Mouse (Mus musculus): Measurements from ENCODE around the gene Mmd2. TPM values are rescaled to one million over a fixed set of nuclear protein-coding genes. Genes with fewer than 3 reads are reported as not detected.

Gene Mmd2
- total and polyA plus RNA-seq, 3 experiments = 0.29 to 0.31 (median 0.30) TPM

- 68% methylated on average over 9 of the region's 9 CpGs for WGBS
- intact Hi-C loops (cut with DNase I) = no loop called here
- Histone ChIP-seq H3K79me2 (replicated peaks; ENCODE audit: control insufficient read depth, insufficient read depth, low read length) (no peaks in the 10 kb centered on the region), H3K36me3 (ENCODE audit: control insufficient read depth, insufficient read depth, low read length) (no peaks in the 10 kb centered on the region), H3K27me3 (ENCODE audit: control insufficient read depth, insufficient read depth, low read length) (no peaks in the 10 kb centered on the region), H3K4me1 (ENCODE audit: control insufficient read depth, insufficient read depth, low read length) (peaks cover 3% of the 10 kb centered on the region), H3K9ac (ENCODE audit: low read depth, low read length) (no peak overlapping the region), H3K4me3 (no peak overlapping the region), H3K27ac (peak overlapping the region; percentile 47)
- no peak for TF ChIP-seq EP300 (IDR thresholded peaks at IDR 0.05; ENCODE audit: insufficient read depth, low read depth, low read length)
- no peak for TF ChIP-seq CTCF (IDR thresholded peaks at IDR 0.05)
- TF ChIP-seq POLR2A (IDR thresholded peaks at IDR 0.05; ENCODE audit: insufficient read depth, low read depth, low read length) = no peak
- DNase-seq = no peak
These were observed 59.2 kb downstream of the Mmd2 start for GRCm38 (mm10) chr5:142549441-142549840.

GRCm38 (mm10) chr5:142547066-142547465 lies 61.5 kb downstream of the Mmd2 start:
- no peak overlapping the region for H3K4me3 ChIP-seq
- no peaks in the 10 kb centered on the region for H3K27me3 ChIP-seq (ENCODE audit: control insufficient read depth, insufficient read depth, low read length)
- no peaks in the 10 kb centered on the region for H3K79me2 ChIP-seq (replicated peaks; ENCODE audit: control insufficient read depth, insufficient read depth, low read length)
- H3K27ac ChIP-seq = no peak overlapping the region
- 91% methylated on average over 3 of the region's 3 CpGs for WGBS
- no peaks in the 10 kb centered on the region for H3K36me3 ChIP-seq (ENCODE audit: control insufficient read depth, insufficient read depth, low read length)
- H3K4me1 ChIP-seq (ENCODE audit: control insufficient read depth, insufficient read depth, low read length) = peaks cover 3% of the 10 kb centered on the region
- no peak for DNase-seq
- intact Hi-C loops (cut with DNase I) = no loop called here
- no peak overlapping the region for H3K9ac ChIP-seq (ENCODE audit: low read depth, low read length)
- TF ChIP-seq CTCF (IDR thresholded peaks at IDR 0.05) (no peak), EP300 (IDR thresholded peaks at IDR 0.05; ENCODE audit: insufficient read depth, low read depth, low read length) (no peak), POLR2A (IDR thresholded peaks at IDR 0.05; ENCODE audit: insufficient read depth, low read depth, low read length) (no peak)

DNA sequence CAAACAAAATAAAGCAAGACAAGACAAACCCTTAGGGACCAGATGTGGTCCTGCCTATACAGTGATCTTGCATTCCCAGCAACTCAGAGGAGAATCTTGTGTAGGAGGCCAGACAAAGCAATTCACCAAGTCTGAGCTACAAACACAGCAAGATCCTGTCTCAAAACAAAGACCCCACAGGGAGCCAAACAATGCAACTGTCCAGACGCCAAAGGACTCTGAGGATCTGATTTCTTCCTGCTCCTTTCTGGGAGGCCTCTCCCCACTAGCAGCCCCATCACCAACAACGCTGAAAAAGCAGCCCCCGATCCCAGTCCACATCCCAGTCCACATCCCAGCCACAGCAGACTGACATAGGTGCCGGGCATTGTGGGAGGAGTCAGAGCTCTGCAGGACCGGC lies 62.3 kb downstream of the Mmd2 start:
- H3K4me3 ChIP-seq = no peak overlapping the region
- no peak overlapping the region for H3K9ac ChIP-seq (ENCODE audit: low read depth, low read length)
- H3K27me3 ChIP-seq (ENCODE audit: control insufficient read depth, insufficient read depth, low read length) = no peaks in the 10 kb centered on the region
- TF ChIP-seq CTCF (IDR thresholded peaks at IDR 0.05) (no peak), POLR2A (IDR thresholded peaks at IDR 0.05; ENCODE audit: insufficient read depth, low read depth, low read length) (no peak), EP300 (IDR thresholded peaks at IDR 0.05; ENCODE audit: insufficient read depth, low read depth, low read length) (no peak)
- no peaks in the 10 kb centered on the region for H3K36me3 ChIP-seq (ENCODE audit: control insufficient read depth, insufficient read depth, low read length)
- no peak for DNase-seq
- no peak overlapping the region for H3K27ac ChIP-seq
- 41% methylated on average over 5 of the region's 5 CpGs for WGBS
- no peaks in the 10 kb centered on the region for H3K79me2 ChIP-seq (replicated peaks; ENCODE audit: control insufficient read depth, insufficient read depth, low read length)
- intact Hi-C loops (cut with DNase I) = no loop called here
- peaks cover 3% of the 10 kb centered on the region for H3K4me1 ChIP-seq (ENCODE audit: control insufficient read depth, insufficient read depth, low read length)

- Histone ChIP-seq H3K9ac (ENCODE audit: low read depth, low read length) (no peak overlapping the region), H3K27me3 (ENCODE audit: control insufficient read depth, insufficient read depth, low read length) (no peaks in the 10 kb centered on the region), H3K79me2 (replicated peaks; ENCODE audit: control insufficient read depth, insufficient read depth, low read length) (no peaks in the 10 kb centered on the region), H3K4me1 (ENCODE audit: control insufficient read depth, insufficient read depth, low read length) (peaks cover 3% of the 10 kb centered on the region), H3K36me3 (ENCODE audit: control insufficient read depth, insufficient read depth, low read length) (no peaks in the 10 kb centered on the region), H3K4me3 (no peak overlapping the region), H3K27ac (no peak overlapping the region; the same call in 1 of the 2 replicates)
- no peak for DNase-seq
- 53% methylated on average over 5 of the region's 5 CpGs for WGBS
- TF ChIP-seq CTCF (IDR thresholded peaks at IDR 0.05) = no peak
- TF ChIP-seq POLR2A (IDR thresholded peaks at IDR 0.05; ENCODE audit: insufficient read depth, low read depth, low read length) = no peak
- no peak for TF ChIP-seq EP300 (IDR thresholded peaks at IDR 0.05; ENCODE audit: insufficient read depth, low read depth, low read length)
- intact Hi-C loops (cut with DNase I) = no loop called here
These were observed 63.4 kb downstream of the Mmd2 start for GRCm38 (mm10) chr5:142545014-142545795.

GRCm38 (mm10) chr5:142537286-142537685 lies 71.3 kb downstream of the Mmd2 start:
- H3K36me3 ChIP-seq (ENCODE audit: control insufficient read depth, insufficient read depth, low read length) = no peaks in the 10 kb centered on the region
- no peak overlapping the region for H3K9ac ChIP-seq (ENCODE audit: low read depth, low read length)
- no peaks in the 10 kb centered on the region for H3K27me3 ChIP-seq (ENCODE audit: control insufficient read depth, insufficient read depth, low read length)
- 85% methylated on average over 3 of the region's 3 CpGs for WGBS
- H3K4me3 ChIP-seq = no peak overlapping the region
- no peak for DNase-seq
- no peaks in the 10 kb centered on the region for H3K4me1 ChIP-seq (ENCODE audit: control insufficient read depth, insufficient read depth, low read length)
- H3K79me2 ChIP-seq (replicated peaks; ENCODE audit: control insufficient read depth, insufficient read depth, low read length) = no peaks in the 10 kb centered on the region
- TF ChIP-seq EP300 (IDR thresholded peaks at IDR 0.05; ENCODE audit: insufficient read depth, low read depth, low read length) (no peak), CTCF (IDR thresholded peaks at IDR 0.05) (no peak), POLR2A (IDR thresholded peaks at IDR 0.05; ENCODE audit: insufficient read depth, low read depth, low read length) (no peak)
- intact Hi-C loops (cut with DNase I) = no loop called here
- no peak overlapping the region for H3K27ac ChIP-seq

- H3K27me3 ChIP-seq (ENCODE audit: control insufficient read depth, insufficient read depth, low read length) = no peaks in the 10 kb centered on the region
- no peaks in the 10 kb centered on the region for H3K4me1 ChIP-seq (ENCODE audit: control insufficient read depth, insufficient read depth, low read length)
- DNase-seq = no peak
- no peaks in the 10 kb centered on the region for H3K79me2 ChIP-seq (replicated peaks; ENCODE audit: control insufficient read depth, insufficient read depth, low read length)
- TF ChIP-seq CTCF (IDR thresholded peaks at IDR 0.05) (no peak), POLR2A (IDR thresholded peaks at IDR 0.05; ENCODE audit: insufficient read depth, low read depth, low read length) (no peak), EP300 (IDR thresholded peaks at IDR 0.05; ENCODE audit: insufficient read depth, low read depth, low read length) (no peak)
- intact Hi-C loops (cut with DNase I) = no loop called here
- no peaks in the 10 kb centered on the region for H3K36me3 ChIP-seq (ENCODE audit: control insufficient read depth, insufficient read depth, low read length)
- no peak overlapping the region for H3K4me3 ChIP-seq
- no peak overlapping the region for H3K27ac ChIP-seq
- 89% methylated on average over 4 of the region's 4 CpGs for WGBS
- H3K9ac ChIP-seq (ENCODE audit: low read depth, low read length) = no peak overlapping the region
These were observed 73.2 kb downstream of the Mmd2 start for GRCm38 (mm10) chr5:142535388-142535787.
